Mouse (Mus musculus): ENCODE measurements around the gene Timm10.

DNA sequence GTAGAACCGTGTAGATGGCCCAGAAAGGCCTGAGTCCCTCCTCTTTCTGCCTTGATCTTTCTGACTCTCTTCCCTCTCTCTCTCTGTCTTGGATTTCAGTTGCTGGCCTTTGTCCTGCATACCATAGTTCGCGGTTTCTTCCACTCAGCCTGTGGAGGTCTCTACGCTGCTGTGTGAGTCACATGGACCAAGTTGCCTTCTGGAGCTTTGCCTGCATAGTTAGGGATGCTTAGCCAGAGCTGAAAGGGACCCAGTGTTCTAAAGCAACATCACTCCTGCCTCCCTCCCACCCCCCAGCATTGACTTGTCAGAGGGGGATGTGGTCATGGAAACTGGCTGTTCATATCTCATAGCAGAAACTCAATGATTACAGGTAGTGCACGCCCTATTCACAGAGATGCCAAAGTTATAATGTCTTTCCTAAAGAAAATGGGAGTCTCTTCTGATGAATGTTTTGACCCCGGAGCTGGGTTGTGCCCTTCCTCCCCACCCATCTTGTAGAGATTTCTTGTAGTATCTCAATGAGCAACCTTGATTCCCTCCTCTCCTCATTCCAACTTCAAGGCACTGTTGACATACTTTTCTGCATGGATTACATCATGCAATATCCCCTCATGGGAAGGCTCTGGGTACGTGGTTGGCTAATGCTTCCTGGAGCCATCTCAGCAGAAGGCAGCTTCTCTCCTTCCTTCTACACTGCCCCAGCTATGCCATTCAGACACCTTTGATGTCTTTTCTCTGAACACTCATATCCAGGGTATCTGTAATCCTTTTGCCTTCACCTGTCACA, 33.4 kb downstream of the Timm10 start:
- TF ChIP-seq TAL1 (IDR thresholded peaks at IDR 0.05; ENCODE audit: low read length) = no peak
- TF ChIP-seq GATA1 (IDR thresholded peaks at IDR 0.05; ENCODE audit: low read length) = no peak

All from erythroblast, embryonic 14.5 days (primary cell).